Mouse (Mus musculus) limb, embryonic 14.5 days (tissue): ENCODE results near the gene Pigt. TPM values are rescaled to one million over a fixed set of nuclear protein-coding genes. Genes with fewer than 3 reads are reported as not detected.

ENCODE experiments used
- ATAC-seq: fragments of 200-750 bp; cut with Nextera tagmentation; 2 replicates; pipeline ENCODE4 v1.8.0; 2017; ENCODE audit warnings: low read depth, moderate number of reproducible peaks, moderate TSS enrichment; ENCODE audit not compliant: low FRiP score
- DNase-seq: peaks from one replicate; pipeline ENCODE4 v3.0.0-alpha.2; 2015; ENCODE audit warnings: low spot score
- H3K27ac ChIP-seq: fragments of 300-500 bp; sonication (generic); replicated peaks from 2 replicates; pipeline ENCODE4 v1.5.1; 2014; ENCODE audit warnings: low read depth, mild to moderate bottlenecking, low read length, moderate library complexity, mixed read lengths
- H3K27me3 ChIP-seq: fragments of 300-500 bp; sonication (generic); 2 replicates; pipeline ENCODE4 v1.6.1; 2014; ENCODE audit warnings: low read length, mixed read lengths; ENCODE audit not compliant: control insufficient read depth, insufficient read depth
- H3K36me3 ChIP-seq: fragments of 300-500 bp; sonication (generic); 2 replicates; pipeline ENCODE4 v1.6.1; 2014; ENCODE audit warnings: mild to moderate bottlenecking, low read length, moderate library complexity, mixed read lengths; ENCODE audit not compliant: control insufficient read depth, insufficient read depth
- H3K4me1 ChIP-seq: fragments of 300-500 bp; sonication (generic); 2 replicates; pipeline ENCODE4 v1.6.1; 2014; ENCODE audit warnings: antibody characterized with exemption, low read length, mixed read lengths; ENCODE audit not compliant: control insufficient read depth, insufficient read depth
- H3K4me2 ChIP-seq: fragments of 300-500 bp; sonication (generic); replicated peaks from 2 replicates; pipeline ENCODE4 v1.6.1; 2014; ENCODE audit warnings: low read depth, mild to moderate bottlenecking, low read length, moderate library complexity; ENCODE audit not compliant: severe bottlenecking
- H3K4me3 ChIP-seq: fragments of 300-500 bp; sonication (generic); replicated peaks from 2 replicates; pipeline ENCODE4 v1.5.1; 2014; ENCODE audit warnings: low read length
- H3K9ac ChIP-seq: fragments of 300-500 bp; sonication (generic); 2 replicates; pipeline ENCODE4 v1.6.1; 2014; ENCODE audit warnings: mild to moderate bottlenecking, low read depth, low read length, moderate library complexity; ENCODE audit not compliant: severe bottlenecking
- H3K9me3 ChIP-seq: fragments of 300-500 bp; sonication (generic); 2 replicates; pipeline ENCODE4 v1.6.1; 2016; ENCODE audit warnings: low read length; ENCODE audit not compliant: control insufficient read depth
- POLR2A ChIP-seq: fragments of 200-500 bp; IDR thresholded peaks from 2 replicates; pipeline ENCODE4 v1.8.0; 2012; ENCODE audit warnings: inconsistent platforms, mild to moderate bottlenecking, moderate library complexity, borderline replicate concordance; ENCODE audit not compliant: insufficient read depth, insufficient read length; ENCODE audit errors: extremely low read depth
- WGBS: fragments of 180-500 bp; shearing (Covaris S2); extraction: QIAGEN DNeasy Blood & Tissue Kit; methylation state at CpG from one replicate; pipeline ENCODE4 v1.1.7; 2014; 5-methylcytosine and 5-hydroxymethylcytosine counted together
- polyA plus RNA-seq, 2 experiments: library from polyadenylated mRNA; depleted of rRNA in 1 of 2; stranded (reverse) in 1 of 2; unstranded in 1 of 2; fragments of >200 nt; fragmentation: Nextera tagmentation in 1 of 2; extraction: Ambion mirVana in 1 of 2; gene quantifications; 2 replicates each; pipeline versions ENCODE4 v1.2.1 to v1.2.3; 2012 to 2014

Gene Pigt
- polyA plus RNA-seq, 2 experiments: 72.4 to 99.5 TPM

DNA sequence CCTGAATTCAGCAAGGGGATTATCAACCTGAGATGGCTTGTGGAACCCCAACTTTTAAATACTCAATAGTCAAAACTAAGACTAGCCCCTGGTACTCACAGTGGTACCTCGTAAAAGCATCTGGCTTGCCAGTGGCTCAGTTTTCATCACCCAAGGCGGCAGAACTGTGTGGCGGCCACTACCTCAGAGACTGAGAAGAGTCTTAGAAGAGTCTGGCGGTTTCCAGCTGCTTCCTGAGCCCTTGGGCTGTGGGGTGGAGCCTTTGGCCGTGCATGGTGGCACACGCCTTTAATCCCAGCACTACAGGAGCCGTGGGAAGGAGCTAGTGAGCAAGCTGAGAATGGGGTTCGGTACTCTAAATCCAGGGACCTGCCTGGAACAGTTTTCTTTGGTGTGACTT lies 25.0 kb downstream of the Pigt start:
- no peak overlapping the region for H3K9ac ChIP-seq
- H3K4me1 ChIP-seq: peaks cover 23% of the 10 kb centered on the region
- H3K4me3 ChIP-seq: no peak overlapping the region
- 0 out of 2 replicates have a peak, but pooled peaks cover 4% of the 10 kb centered on the region for H3K9me3 ChIP-seq
- H3K36me3 ChIP-seq: no peaks in the 10 kb centered on the region
- no peak for TF ChIP-seq POLR2A
- 11% methylated on average over 8 of the region's 8 CpGs for WGBS
- 0 out of 2 replicates have a peak overlapping the region, but pooled peaks have one; percentile 10 for H3K4me2 ChIP-seq
- ATAC-seq (no peak), DNase-seq (no peak)
- no peak overlapping the region for H3K27ac ChIP-seq
- no peaks in the 10 kb centered on the region for H3K27me3 ChIP-seq

DNA sequence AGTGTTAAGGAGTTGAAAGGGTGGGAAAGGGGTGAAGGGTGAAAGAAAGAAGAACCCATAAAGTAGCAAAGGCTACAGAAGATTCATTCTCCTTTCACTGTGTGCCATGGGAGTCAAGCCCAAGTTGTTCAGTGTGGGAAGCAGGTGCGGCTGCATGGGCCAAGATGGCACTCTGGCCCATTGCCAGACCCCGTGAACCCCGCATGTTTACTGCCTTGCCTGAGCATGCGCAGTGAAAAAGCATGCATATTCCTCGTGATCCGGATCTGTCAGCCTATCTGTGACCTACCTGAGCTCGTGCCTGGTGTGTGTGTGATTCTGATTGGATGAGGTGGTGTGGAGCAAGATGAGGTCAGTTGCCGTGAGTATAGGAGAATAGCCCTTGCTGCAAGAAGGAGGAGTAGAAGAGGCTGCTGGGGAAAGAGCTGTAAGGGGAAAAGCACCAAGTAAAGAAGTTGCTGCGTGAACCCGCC lies 26.0 kb downstream of the Pigt start:
- no peak for TF ChIP-seq POLR2A
- Histone ChIP-seq H3K4me1 (peaks cover 23% of the 10 kb centered on the region), H3K4me2 (no peak overlapping the region), H3K36me3 (no peaks in the 10 kb centered on the region), H3K27ac (no peak overlapping the region), H3K9ac (no peak overlapping the region), H3K9me3 (0 out of 2 replicates have a peak, but pooled peaks cover 4% of the 10 kb centered on the region), H3K4me3 (no peak overlapping the region), H3K27me3 (no peaks in the 10 kb centered on the region)
- ATAC-seq (no peak), DNase-seq (no peak)
- 81% methylated on average over 10 of the region's 10 CpGs for WGBS

DNA sequence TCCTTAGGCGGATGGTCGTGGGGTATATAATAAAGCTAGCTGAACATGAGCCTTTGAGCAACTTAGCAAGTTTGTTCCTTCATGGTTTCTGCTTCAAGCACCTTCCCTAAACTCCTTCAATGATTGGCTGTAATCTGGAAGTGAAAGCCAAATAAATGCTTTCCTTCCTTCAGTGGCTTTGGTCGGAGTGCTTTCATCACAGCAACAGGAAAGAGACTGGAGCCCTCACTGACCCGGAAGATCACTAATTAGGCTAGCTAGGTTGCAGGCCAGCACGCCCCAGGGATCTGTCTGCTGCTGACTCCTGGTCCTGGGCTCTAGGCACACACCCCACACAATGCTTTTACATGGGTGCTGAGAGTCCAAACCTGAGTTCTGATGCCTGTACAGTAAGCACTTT lies 31.2 kb downstream of the Pigt start:
- TF ChIP-seq POLR2A: no peak
- Histone ChIP-seq H3K27me3 (no peaks in the 10 kb centered on the region), H3K4me3 (no peak overlapping the region), H3K4me1 (no peaks in the 10 kb centered on the region), H3K27ac (no peak overlapping the region), H3K9ac (no peak overlapping the region), H3K9me3 (0 out of 2 replicates have a peak, but pooled peaks cover 4% of the 10 kb centered on the region), H3K4me2 (no peak overlapping the region), H3K36me3 (no peaks in the 10 kb centered on the region)
- no peak for ATAC-seq
- WGBS: 50% methylated on average over 5 of the region's 5 CpGs
- no peak for DNase-seq

DNA sequence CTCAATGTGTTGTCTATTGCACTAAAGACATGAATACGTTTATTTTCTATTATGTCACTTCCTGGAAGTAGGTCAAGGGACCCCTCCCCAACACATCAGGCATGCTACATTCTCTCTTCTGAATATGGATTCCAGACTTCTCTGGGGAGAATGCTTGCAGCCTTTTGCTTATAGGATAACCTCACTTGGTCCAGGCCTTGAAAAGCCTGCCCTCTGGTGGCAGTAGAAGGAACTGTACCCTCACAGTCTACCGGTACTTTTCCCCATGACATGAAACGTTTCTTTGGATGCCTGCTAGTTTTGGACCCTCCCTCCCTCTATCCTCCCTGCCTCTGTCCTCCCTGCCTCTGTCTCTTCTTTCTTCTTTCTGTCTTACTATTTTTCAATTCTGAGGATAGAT lies 33.8 kb downstream of the Pigt start:
- no peaks in the 10 kb centered on the region for H3K36me3 ChIP-seq
- 0% methylated on average over 3 of the region's 3 CpGs for WGBS
- 0 out of 2 replicates have a peak, but pooled peaks cover 4% of the 10 kb centered on the region for H3K9me3 ChIP-seq
- H3K27ac ChIP-seq: no peak overlapping the region
- TF ChIP-seq POLR2A: no peak
- no peak overlapping the region for H3K4me3 ChIP-seq
- no peak overlapping the region for H3K4me2 ChIP-seq
- H3K9ac ChIP-seq: no peak overlapping the region
- DNase-seq: peak; percentile 81
- peak; percentile 75 for ATAC-seq
- H3K27me3 ChIP-seq: no peaks in the 10 kb centered on the region
- no peaks in the 10 kb centered on the region for H3K4me1 ChIP-seq

DNA sequence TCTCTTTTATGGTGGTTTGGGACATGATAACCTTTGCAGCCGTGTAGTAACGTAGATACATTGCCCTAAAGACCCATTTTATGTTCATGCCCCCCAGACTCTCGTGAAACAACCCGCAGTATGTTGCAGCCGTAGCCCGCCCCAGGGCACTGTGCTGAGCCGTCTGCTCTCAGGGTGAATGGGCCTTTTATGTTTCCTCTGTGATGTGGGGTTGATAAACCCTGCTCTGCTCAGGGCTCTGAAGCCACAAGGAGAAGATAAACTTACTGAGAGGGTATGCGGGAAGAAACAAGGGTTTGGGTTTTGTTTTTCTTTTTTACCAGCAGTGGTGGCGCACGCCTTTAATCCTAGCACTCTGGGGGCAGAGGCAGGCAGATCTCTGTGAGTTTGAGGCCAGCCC lies 37.0 kb downstream of the Pigt start:
- Histone ChIP-seq H3K36me3 (no peaks in the 10 kb centered on the region), H3K27ac (no peak overlapping the region), H3K4me2 (no peak overlapping the region), H3K9me3 (no peaks in the 10 kb centered on the region), H3K4me1 (no peaks in the 10 kb centered on the region), H3K27me3 (no peaks in the 10 kb centered on the region), H3K9ac (no peak overlapping the region), H3K4me3 (no peak overlapping the region)
- no peak for TF ChIP-seq POLR2A
- DNase-seq: no peak
- no peak for ATAC-seq
- 47% methylated on average over 10 of the region's 10 CpGs for WGBS

DNA sequence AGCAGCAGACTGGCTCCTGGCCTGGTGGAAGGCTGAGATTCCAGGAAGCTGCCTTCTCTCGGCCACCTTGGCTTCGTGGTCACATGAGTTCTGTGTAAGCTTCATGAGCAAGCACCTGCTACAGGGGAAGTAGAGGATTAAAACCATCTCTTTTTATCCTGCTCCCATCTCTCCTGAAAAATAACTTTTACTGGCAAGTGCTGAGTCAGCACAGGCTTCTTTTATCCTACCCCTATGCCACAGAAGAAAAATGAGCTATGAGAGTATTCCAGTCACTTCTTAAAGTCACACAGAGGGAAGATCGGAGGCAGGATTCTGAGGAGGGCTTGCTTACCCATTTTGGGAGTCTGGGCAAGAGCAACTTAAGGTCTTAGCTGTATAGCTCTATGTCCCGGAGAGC lies 39.7 kb downstream of the Pigt start:
- no peak for ATAC-seq
- no peaks in the 10 kb centered on the region for H3K4me1 ChIP-seq
- no peak overlapping the region for H3K27ac ChIP-seq
- no peaks in the 10 kb centered on the region for H3K27me3 ChIP-seq
- H3K36me3 ChIP-seq: no peaks in the 10 kb centered on the region
- no peak for DNase-seq
- no peak overlapping the region for H3K4me2 ChIP-seq
- WGBS: 77% methylated on average over 4 of the region's 4 CpGs
- no peaks in the 10 kb centered on the region for H3K9me3 ChIP-seq
- H3K9ac ChIP-seq: no peak overlapping the region
- no peak for TF ChIP-seq POLR2A
- H3K4me3 ChIP-seq: no peak overlapping the region
